Mouse (Mus musculus): ENCODE measurements around the gene Olfr1061. TPM values are rescaled to one million over a fixed set of nuclear protein-coding genes. Genes with fewer than 3 reads are reported as not detected.
"Not testable (repeated sequence)": the region's sequence is repeated elsewhere in the genome, so short reads cannot be mapped to it uniquely, and the experiment has no call there.

The Olfr1061 gene
- polyA plus RNA-seq (2015; fragmentation: Nextera tagmentation; extraction: Ambion mirVana), result not detected in 2 replicates

GRCm38 (mm10) chr2:86413950-86414349 is at the start of gene Olfr1061:
Gene Olfr1061 (minus strand): TSS chr2:86414050.
- no peaks in the 10 kb centered on the region for H3K4me1 ChIP-seq (ENCODE audit: control insufficient read depth, insufficient read depth, low read length)
- H3K27me3 ChIP-seq (ENCODE audit: control insufficient read depth, insufficient read depth, low read depth, low read length), result no peaks in the 10 kb centered on the region
- no peak within 1 kb of the TSS for H3K27ac ChIP-seq (ENCODE audit: low read length)
- H3K9me3 ChIP-seq (replicated peaks; ENCODE audit: control insufficient read depth, low read length, poor library complexity, severe bottlenecking), result no peaks in the 10 kb centered on the region
- H3K4me2 ChIP-seq (ENCODE audit: low read length), result no peak within 1 kb of the TSS
- H3K36me3 ChIP-seq (ENCODE audit: control insufficient read depth, insufficient read depth, low read length), result no peaks in the 10 kb centered on the region
- no peak within 1 kb of the TSS for H3K4me3 ChIP-seq (ENCODE audit: low read depth, low read length)
- no peak for ATAC-seq
- no peak within 1 kb of the TSS for H3K9ac ChIP-seq (ENCODE audit: low read depth, low read length)
- 89% methylated on average over 1 of the region's 1 CpGs for WGBS

GRCm38 (mm10) chr2:86460434-86460833 is 46.6 kb upstream of the Olfr1061 start:
- Histone ChIP-seq H3K9ac (ENCODE audit: low read depth, low read length) (no peak overlapping the region), H3K4me2 (ENCODE audit: low read length) (no peak overlapping the region), H3K27me3 (ENCODE audit: control insufficient read depth, insufficient read depth, low read depth, low read length) (no peaks in the 10 kb centered on the region), H3K4me3 (ENCODE audit: low read depth, low read length) (no peak overlapping the region), H3K4me1 (ENCODE audit: control insufficient read depth, insufficient read depth, low read length) (no peaks in the 10 kb centered on the region), H3K27ac (ENCODE audit: low read length) (no peak overlapping the region), H3K36me3 (ENCODE audit: control insufficient read depth, insufficient read depth, low read length) (no peaks in the 10 kb centered on the region), H3K9me3 (replicated peaks; ENCODE audit: control insufficient read depth, low read length, poor library complexity, severe bottlenecking) (no peaks in the 10 kb centered on the region)
- 74% methylated on average over 1 of the region's 1 CpGs for WGBS
- ATAC-seq, result no peak

GRCm38 (mm10) chr2:86456169-86456568 is 42.3 kb upstream of the Olfr1061 start, which contains the start of gene Olfr1066:
Gene Olfr1066 (minus strand): TSS chr2:86456269.
- no peak for ATAC-seq
- Histone ChIP-seq H3K9me3 (replicated peaks; ENCODE audit: control insufficient read depth, low read length, poor library complexity, severe bottlenecking) (no peaks in the 10 kb centered on the region), H3K27ac (ENCODE audit: low read length) (no peak within 1 kb of the TSS), H3K36me3 (ENCODE audit: control insufficient read depth, insufficient read depth, low read length) (no peaks in the 10 kb centered on the region), H3K4me2 (ENCODE audit: low read length) (no peak within 1 kb of the TSS), H3K4me3 (ENCODE audit: low read depth, low read length) (no peak within 1 kb of the TSS), H3K4me1 (ENCODE audit: control insufficient read depth, insufficient read depth, low read length) (no peaks in the 10 kb centered on the region), H3K27me3 (ENCODE audit: control insufficient read depth, insufficient read depth, low read depth, low read length) (no peaks in the 10 kb centered on the region), H3K9ac (ENCODE audit: low read depth, low read length) (no peak within 1 kb of the TSS)
- WGBS, result 87% methylated on average over 1 of the region's 1 CpGs

DNA sequence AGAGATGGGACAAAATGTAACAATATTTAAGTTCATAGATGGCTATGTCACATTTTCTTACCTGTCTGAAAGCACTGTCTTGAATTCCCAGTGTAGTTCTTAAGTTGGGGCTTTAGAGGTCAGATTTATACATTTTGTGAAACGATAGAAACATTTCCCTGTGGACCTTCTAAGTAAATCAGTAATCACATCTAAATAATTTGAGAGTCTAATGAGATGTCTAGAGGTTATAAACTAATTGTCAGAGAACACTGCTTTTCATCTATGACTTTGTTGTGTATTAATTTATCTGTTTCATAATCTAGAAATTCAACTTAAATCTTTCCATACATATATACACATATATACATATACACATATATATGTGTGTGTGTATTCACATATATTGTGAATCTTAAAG is 36.6 kb upstream of the Olfr1061 start, which contains the start of gene Olfr1065:
Gene Olfr1065 (minus strand): TSS at position 101 of the 400 bp plus-strand sequence.
- not testable (repeated sequence) for H3K4me1 ChIP-seq (ENCODE audit: control insufficient read depth, insufficient read depth, low read length); ATAC-seq; H3K4me2 ChIP-seq (ENCODE audit: low read length); H3K27me3 ChIP-seq (ENCODE audit: control insufficient read depth, insufficient read depth, low read depth, low read length); H3K4me3 ChIP-seq (ENCODE audit: low read depth, low read length); H3K9me3 ChIP-seq (replicated peaks; ENCODE audit: control insufficient read depth, low read length, poor library complexity, severe bottlenecking); H3K27ac ChIP-seq (ENCODE audit: low read length); H3K36me3 ChIP-seq (ENCODE audit: control insufficient read depth, insufficient read depth, low read length); H3K9ac ChIP-seq (ENCODE audit: low read depth, low read length)
- no CpG with 5 or more reads among the region's 1 CpGs for WGBS

- not testable (repeated sequence) for H3K27me3 ChIP-seq (ENCODE audit: control insufficient read depth, insufficient read depth, low read depth, low read length); ATAC-seq; H3K4me3 ChIP-seq (ENCODE audit: low read depth, low read length); H3K4me2 ChIP-seq (ENCODE audit: low read length); H3K9ac ChIP-seq (ENCODE audit: low read depth, low read length); H3K9me3 ChIP-seq (replicated peaks; ENCODE audit: control insufficient read depth, low read length, poor library complexity, severe bottlenecking); H3K27ac ChIP-seq (ENCODE audit: low read length); H3K36me3 ChIP-seq (ENCODE audit: control insufficient read depth, insufficient read depth, low read length); H3K4me1 ChIP-seq (ENCODE audit: control insufficient read depth, insufficient read depth, low read length)
- WGBS, result 32% methylated on average over 1 of the region's 1 CpGs
Observed at GRCm38 (mm10) chr2:86442101-86442500, 28.3 kb upstream of the Olfr1061 start.

GRCm38 (mm10) chr2:86428511-86428910 is 14.7 kb upstream of the Olfr1061 start:
- H3K9me3 ChIP-seq (replicated peaks; ENCODE audit: control insufficient read depth, low read length, poor library complexity, severe bottlenecking); H3K4me3 ChIP-seq (ENCODE audit: low read depth, low read length); H3K27me3 ChIP-seq (ENCODE audit: control insufficient read depth, insufficient read depth, low read depth, low read length); H3K4me2 ChIP-seq (ENCODE audit: low read length); ATAC-seq; H3K36me3 ChIP-seq (ENCODE audit: control insufficient read depth, insufficient read depth, low read length); H3K4me1 ChIP-seq (ENCODE audit: control insufficient read depth, insufficient read depth, low read length); H3K9ac ChIP-seq (ENCODE audit: low read depth, low read length); H3K27ac ChIP-seq (ENCODE audit: low read length): not testable (repeated sequence)
- 90% methylated on average over 8 of the region's 8 CpGs for WGBS

DNA sequence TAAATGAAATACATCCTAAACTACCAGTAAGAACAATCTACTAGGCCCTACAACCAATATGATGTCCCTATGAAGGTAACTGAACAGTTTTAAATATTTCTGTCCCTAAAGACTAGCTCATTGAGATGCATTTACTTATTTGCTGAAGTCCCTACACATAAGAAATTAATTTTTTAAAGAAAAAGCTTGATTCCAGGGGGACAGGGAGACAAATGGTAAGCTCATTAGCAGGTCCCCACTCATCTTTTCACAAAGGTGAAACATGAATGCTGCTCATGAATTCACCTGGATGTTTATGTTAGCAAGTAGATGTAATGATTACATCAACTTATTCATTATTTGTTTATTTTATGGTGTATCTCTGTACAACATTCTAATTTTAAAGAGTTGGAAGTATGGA is 12.8 kb upstream of the Olfr1061 start, which contains the start of gene Olfr1062:
Gene Olfr1062 (minus strand): TSS at position 101 of the 400 bp plus-strand sequence.
- ATAC-seq; H3K4me3 ChIP-seq (ENCODE audit: low read depth, low read length); H3K9ac ChIP-seq (ENCODE audit: low read depth, low read length); H3K27me3 ChIP-seq (ENCODE audit: control insufficient read depth, insufficient read depth, low read depth, low read length); H3K4me1 ChIP-seq (ENCODE audit: control insufficient read depth, insufficient read depth, low read length); H3K9me3 ChIP-seq (replicated peaks; ENCODE audit: control insufficient read depth, low read length, poor library complexity, severe bottlenecking); H3K27ac ChIP-seq (ENCODE audit: low read length); H3K36me3 ChIP-seq (ENCODE audit: control insufficient read depth, insufficient read depth, low read length); H3K4me2 ChIP-seq (ENCODE audit: low read length): not testable (repeated sequence)

DNA sequence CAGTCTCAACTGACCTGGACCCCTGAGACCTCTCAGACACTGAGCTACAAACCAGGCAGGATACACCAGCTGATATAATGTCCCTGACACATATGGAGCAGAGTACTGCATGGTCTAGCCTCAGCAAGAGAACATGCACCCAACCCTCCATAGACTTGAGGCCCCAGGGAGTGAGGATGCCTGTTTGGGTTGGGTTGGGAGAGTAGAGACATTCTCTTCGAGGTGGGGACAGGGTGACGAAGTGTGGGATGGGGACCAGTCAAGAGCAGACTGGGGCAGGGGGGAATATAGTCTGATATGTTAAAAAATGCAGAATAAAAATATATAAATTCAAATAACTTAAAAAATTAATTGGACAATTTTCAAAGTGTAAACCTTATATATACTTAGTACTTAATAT is 18.7 kb downstream of the Olfr1061 start:
- no peak overlapping the region for H3K4me3 ChIP-seq (ENCODE audit: low read depth, low read length)
- H3K27ac ChIP-seq (ENCODE audit: low read length), result no peak overlapping the region
- no peak for ATAC-seq
- H3K4me2 ChIP-seq (ENCODE audit: low read length), result no peak overlapping the region
- no peaks in the 10 kb centered on the region for H3K4me1 ChIP-seq (ENCODE audit: control insufficient read depth, insufficient read depth, low read length)
- no peaks in the 10 kb centered on the region for H3K36me3 ChIP-seq (ENCODE audit: control insufficient read depth, insufficient read depth, low read length)
- no peaks in the 10 kb centered on the region for H3K27me3 ChIP-seq (ENCODE audit: control insufficient read depth, insufficient read depth, low read depth, low read length)
- H3K9me3 ChIP-seq (replicated peaks; ENCODE audit: control insufficient read depth, low read length, poor library complexity, severe bottlenecking), result no peaks in the 10 kb centered on the region
- no peak overlapping the region for H3K9ac ChIP-seq (ENCODE audit: low read depth, low read length)
- WGBS, result 88% methylated on average over 2 of the region's 2 CpGs

DNA sequence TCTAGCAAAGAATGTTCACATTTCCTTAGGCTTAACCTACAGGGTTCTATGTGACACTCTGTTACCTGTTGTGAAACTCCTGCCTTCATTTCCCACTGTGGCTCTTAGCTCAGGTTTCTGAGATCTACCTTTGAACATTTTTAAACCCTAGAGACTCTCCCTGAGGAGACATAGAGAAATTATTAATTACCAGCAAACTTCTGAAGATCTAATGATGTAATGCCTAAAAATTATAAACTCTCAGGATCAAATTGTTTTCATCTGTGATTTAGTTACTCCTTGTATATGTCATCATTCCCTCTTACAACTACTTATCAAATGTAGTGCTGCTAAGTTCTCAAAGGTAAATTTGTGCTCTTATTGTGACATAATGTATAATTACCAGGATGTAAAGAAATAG is 25.4 kb downstream of the Olfr1061 start, which contains the start of gene Olfr1058:
Gene Olfr1058 (minus strand): TSS at position 101 of the 400 bp plus-strand sequence.
- H3K27ac ChIP-seq (ENCODE audit: low read length); H3K36me3 ChIP-seq (ENCODE audit: control insufficient read depth, insufficient read depth, low read length); H3K4me1 ChIP-seq (ENCODE audit: control insufficient read depth, insufficient read depth, low read length); H3K4me2 ChIP-seq (ENCODE audit: low read length); H3K4me3 ChIP-seq (ENCODE audit: low read depth, low read length); H3K9me3 ChIP-seq (replicated peaks; ENCODE audit: control insufficient read depth, low read length, poor library complexity, severe bottlenecking); H3K9ac ChIP-seq (ENCODE audit: low read depth, low read length); ATAC-seq; H3K27me3 ChIP-seq (ENCODE audit: control insufficient read depth, insufficient read depth, low read depth, low read length): not testable (repeated sequence)

Data from midbrain, embryonic 16.5 days (tissue).